Mouse (Mus musculus): Measurements from ENCODE around the gene Foxd1.

Gene Foxd1

GRCm38 (mm10) chr13:98389092-98389491 lies 35.0 kb downstream of the Foxd1 start:
- no peak for DNase-seq (ENCODE audit: low spot score)

DNA sequence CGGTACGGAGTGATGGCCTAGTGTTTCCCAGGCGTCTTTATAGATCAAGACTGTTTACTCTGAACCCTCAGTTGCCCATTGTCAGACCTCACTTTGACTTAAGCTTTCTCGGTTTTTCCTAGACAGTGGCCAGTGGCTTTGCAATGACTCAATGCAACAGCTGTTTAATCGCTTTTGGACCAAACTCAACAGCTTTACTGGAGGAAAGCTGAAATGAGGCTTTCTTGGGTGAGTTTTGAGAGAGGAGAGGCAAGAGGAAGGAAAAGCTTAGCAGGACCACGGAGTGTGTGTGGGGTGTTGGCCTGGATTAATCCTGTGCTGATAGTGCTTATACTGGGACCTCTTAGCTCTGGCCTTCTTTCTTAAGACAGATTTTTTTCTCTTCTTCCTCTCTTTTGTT lies 36.3 kb downstream of the Foxd1 start:
- no peak for DNase-seq (ENCODE audit: low spot score)

DNA sequence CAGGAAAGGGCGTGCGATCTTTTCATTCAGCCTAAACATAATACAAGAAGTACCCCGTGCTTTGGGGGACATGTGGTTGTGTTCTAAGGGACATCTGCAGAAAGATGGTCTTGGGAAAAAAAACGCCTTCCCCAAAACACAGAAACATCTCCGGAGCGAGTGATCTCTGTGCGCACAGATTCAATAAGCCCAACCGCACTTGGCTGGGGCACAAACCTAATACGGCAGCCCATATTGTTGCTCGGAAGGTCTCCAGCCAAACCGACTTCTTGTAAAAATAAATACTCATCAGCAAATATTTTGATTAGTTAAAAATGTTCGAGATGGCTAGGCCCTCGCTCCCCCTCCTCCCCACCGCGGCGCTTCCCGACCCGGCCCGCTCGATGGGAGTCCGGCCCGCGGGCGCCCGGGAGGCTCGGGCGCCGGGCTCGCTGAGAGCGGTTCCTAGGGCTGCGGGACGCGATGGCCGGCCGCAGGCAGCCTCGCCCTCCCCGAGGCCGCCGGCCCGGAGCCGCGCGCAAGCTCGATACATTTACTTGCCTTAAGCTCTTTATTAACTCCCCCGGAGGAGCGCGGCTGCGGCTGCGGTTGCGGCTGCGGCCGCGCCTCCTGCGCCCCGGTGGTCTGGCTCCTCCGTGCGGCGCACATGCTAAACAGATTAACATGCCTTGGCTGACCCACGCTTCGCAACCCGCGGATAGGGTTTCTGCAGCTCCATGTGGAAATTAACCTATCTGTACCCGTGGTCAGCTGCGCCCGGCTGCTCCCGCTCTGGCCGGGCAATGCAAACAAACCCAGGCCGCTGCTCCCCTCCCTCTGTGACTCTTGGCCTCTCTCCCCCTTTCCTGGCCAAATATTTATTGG lies 37.0 kb downstream of the Foxd1 start:
- no peak for DNase-seq (ENCODE audit: low spot score)

GRCm38 (mm10) chr13:98391635-98391990 lies 37.6 kb downstream of the Foxd1 start:
- DNase-seq (ENCODE audit: low spot score) = no peak

DNA sequence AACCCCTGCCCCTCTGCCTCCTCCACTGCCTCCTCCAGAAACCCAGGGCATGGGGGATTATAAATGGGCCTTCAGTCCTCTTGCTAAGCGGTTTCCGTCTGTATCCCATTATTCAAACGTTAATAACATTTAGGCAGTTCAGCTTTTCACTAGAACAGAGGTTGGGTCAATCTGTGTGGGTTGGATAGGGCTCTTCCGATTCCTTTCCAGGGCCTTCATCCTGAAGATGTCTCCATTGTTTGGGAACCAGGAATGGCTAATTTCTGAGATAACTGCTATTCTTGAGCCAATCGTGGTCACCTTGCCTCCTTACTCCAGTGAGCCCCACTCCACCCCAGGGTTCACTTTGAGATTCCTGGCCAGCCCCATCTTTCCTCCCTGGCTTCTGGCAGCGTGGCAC lies 38.0 kb downstream of the Foxd1 start:
- no peak for DNase-seq (ENCODE audit: low spot score)

- DNase-seq (ENCODE audit: low spot score) = no peak
Measured at GRCm38 (mm10) chr13:98393356-98394070, 39.5 kb downstream of the Foxd1 start.
